Mouse (Mus musculus) heart, embryonic 11.5 days (tissue): ENCODE measurements at regions not wholly inside any gene's neighbourhood (a gene's known extent, or its start where the extent isn't known, plus 50 kb on each side); places are given as distances from the start of the nearest gene placed in this dataset.

Experiments
- ATAC-seq: fragments of 200-750 bp; cut with Nextera tagmentation; replicated peaks from 2 replicates; pipeline ENCODE4 v1.8.0; 2017; ENCODE audit warnings: moderate library complexity; ENCODE audit not compliant: insufficient number of reproducible peaks, low FRiP score, low TSS enrichment
- H3K27ac ChIP-seq: fragments of 300-500 bp; sonication (generic); 2 replicates; pipeline ENCODE4 v1.5.1; 2014; ENCODE audit warnings: mild to moderate bottlenecking, low read depth, low read length
- H3K27me3 ChIP-seq: fragments of 300-500 bp; sonication (generic); 2 replicates; pipeline ENCODE4 v1.6.1; 2014; ENCODE audit warnings: mild to moderate bottlenecking, low read length, mixed read lengths; ENCODE audit not compliant: control insufficient read depth, insufficient read depth
- H3K36me3 ChIP-seq: fragments of 300-500 bp; sonication (generic); 2 replicates; pipeline ENCODE4 v1.6.1; 2014; ENCODE audit warnings: mild to moderate bottlenecking, low read length, moderate library complexity, mixed read lengths; ENCODE audit not compliant: control insufficient read depth, insufficient read depth
- H3K4me1 ChIP-seq: fragments of 300-500 bp; sonication (generic); 2 replicates; pipeline ENCODE4 v1.6.1; 2014; ENCODE audit warnings: low read length; ENCODE audit not compliant: control insufficient read depth, insufficient read depth
- H3K4me2 ChIP-seq: fragments of 300-500 bp; sonication (generic); 2 replicates; pipeline ENCODE4 v1.6.1; 2014; ENCODE audit warnings: mild to moderate bottlenecking, moderate library complexity
- H3K4me3 ChIP-seq: fragments of 300-500 bp; sonication (generic); 2 replicates; pipeline ENCODE4 v1.5.1; 2014; ENCODE audit warnings: low read depth, low read length
- H3K9ac ChIP-seq: fragments of 300-500 bp; sonication (generic); 2 replicates; pipeline ENCODE4 v1.6.1; 2014; ENCODE audit warnings: mild to moderate bottlenecking, low read depth, low read length, moderate library complexity
- H3K9me3 ChIP-seq: fragments of 300-500 bp; sonication (generic); replicated peaks from 2 replicates; pipeline ENCODE4 v1.6.1; 2016; ENCODE audit warnings: low read length; ENCODE audit not compliant: control insufficient read depth
- WGBS: fragments of 180-500 bp; shearing (Covaris S2); extraction: QIAGEN DNeasy Blood & Tissue Kit; methylation state at CpG from one replicate; pipeline ENCODE4 v1.1.7; 2014; ENCODE audit not compliant: insufficient replicate concordance; 5-methylcytosine and 5-hydroxymethylcytosine counted together

DNA sequence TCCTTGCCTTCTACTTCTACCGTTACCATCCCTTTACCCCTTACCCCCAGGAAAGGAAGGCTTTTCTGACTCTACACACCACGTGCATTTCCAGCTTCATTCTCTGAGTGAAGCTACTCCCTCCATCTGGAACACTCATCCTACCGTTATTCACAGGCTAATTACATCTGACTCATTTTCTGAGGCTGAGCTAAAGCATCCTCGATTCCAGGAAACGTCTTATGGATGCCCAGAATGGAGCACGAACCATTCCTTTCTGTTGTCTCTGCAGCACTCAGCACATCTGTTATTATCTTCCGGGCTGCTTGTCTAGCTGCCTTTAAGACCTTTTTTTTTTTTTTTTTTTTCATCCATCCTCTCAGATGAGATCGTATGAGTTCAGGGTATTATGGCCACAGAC is 112.5 kb upstream of the Btg1 start:
- Histone ChIP-seq H3K4me2 (no peak overlapping the region), H3K27ac (no peak overlapping the region), H3K4me3 (no peak overlapping the region), H3K9me3 (no peaks in the 10 kb centered on the region), H3K9ac (no peak overlapping the region), H3K27me3 (no peaks in the 10 kb centered on the region), H3K36me3 (no peaks in the 10 kb centered on the region), H3K4me1 (no peaks in the 10 kb centered on the region; the same call in 1 of the 2 replicates)
- 79% methylated on average over 8 of the region's 8 CpGs for WGBS
- no peak for ATAC-seq

DNA sequence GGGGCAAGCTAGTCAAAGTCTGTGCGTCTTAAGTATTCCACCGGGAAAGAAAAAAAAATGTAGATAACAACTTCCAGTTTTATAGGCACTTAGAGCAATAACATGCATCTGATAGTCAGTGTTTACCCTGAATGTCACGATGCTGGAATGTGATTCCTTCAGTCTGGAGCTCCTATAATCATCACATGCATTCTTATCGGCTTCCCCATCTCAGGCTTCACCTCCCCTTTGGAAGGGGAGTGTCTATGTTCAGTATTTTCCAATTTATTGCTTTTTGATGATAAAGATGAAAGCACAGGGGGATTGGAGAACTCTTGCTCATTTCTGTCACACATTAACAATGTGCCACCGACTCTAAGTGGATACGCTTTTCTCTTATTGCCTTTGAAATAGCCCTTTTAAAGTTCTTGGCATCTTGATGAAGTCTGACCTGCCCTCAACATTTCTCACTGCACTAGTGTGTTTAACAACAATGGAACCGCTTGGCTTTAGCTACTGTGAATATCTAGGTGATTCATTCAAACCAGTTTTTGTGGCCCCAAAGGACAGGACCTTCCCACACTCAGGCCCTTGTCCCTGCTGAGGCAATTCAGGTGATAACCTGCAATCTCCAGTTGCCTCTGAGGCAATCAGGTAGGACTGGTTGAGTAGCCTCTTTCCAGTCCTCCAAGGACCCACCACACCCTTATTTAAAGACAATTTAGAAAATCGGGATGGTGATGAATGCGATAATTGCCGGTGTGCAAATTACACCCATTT is 101.5 kb upstream of the Btg1 start:
- Histone ChIP-seq H3K36me3 (no peaks in the 10 kb centered on the region), H3K4me1 (no peaks in the 10 kb centered on the region), H3K4me2 (no peak overlapping the region), H3K4me3 (no peak overlapping the region), H3K27ac (no peak overlapping the region), H3K9me3 (no peaks in the 10 kb centered on the region), H3K27me3 (no peaks in the 10 kb centered on the region), H3K9ac (no peak overlapping the region)
- 81% methylated on average over 10 of the region's 10 CpGs for WGBS
- ATAC-seq: no peak

DNA sequence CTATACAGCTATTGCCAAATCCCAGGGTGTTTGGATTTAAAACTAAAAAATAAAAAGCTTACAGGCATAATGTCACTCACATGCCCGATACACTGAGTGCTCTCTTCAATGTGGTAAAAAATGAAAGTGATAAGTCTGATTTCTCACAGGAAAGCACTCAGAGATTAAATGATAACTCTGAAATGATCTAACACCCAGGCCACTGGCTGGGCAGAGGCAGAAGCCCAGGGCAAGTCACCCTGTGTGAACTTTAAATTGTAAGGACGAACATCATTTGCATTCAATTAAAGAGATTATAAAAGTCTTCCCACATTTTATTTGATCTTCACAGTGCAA is 100.9 kb upstream of the Btg1 start:
- no peaks in the 10 kb centered on the region for H3K4me1 ChIP-seq
- H3K36me3 ChIP-seq: no peaks in the 10 kb centered on the region
- H3K4me2 ChIP-seq: no peak overlapping the region
- no peak overlapping the region for H3K27ac ChIP-seq
- H3K27me3 ChIP-seq: no peaks in the 10 kb centered on the region
- H3K9ac ChIP-seq: no peak overlapping the region
- H3K4me3 ChIP-seq: no peak overlapping the region
- no peak for ATAC-seq
- H3K9me3 ChIP-seq: no peaks in the 10 kb centered on the region
- WGBS: 73% methylated on average over 2 of the region's 2 CpGs

DNA sequence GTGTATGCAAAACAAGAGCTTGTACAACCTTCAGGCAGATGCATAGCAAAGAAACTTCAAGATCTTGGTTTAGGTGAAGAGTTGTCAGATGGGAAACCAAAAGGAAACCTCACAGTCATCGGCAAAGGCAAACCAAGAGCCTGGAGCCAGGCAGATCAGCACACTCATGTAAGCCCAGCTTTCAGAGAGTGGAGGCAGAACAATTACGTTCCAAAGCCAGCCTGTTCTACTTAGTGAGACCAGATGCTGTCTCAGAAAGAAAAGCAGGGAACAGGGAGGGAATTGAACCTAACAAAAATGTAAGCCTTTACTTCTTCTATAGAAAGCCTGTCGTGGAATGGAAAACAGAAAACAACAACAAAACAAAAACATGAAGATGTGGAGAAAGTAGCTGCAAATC is 97.4 kb upstream of the Btg1 start:
- Histone ChIP-seq H3K27ac (no peak overlapping the region), H3K4me2 (no peak overlapping the region), H3K4me3 (no peak overlapping the region), H3K9ac (no peak overlapping the region), H3K36me3 (no peaks in the 10 kb centered on the region), H3K9me3 (no peaks in the 10 kb centered on the region), H3K27me3 (no peaks in the 10 kb centered on the region), H3K4me1 (no peaks in the 10 kb centered on the region)
- no peak for ATAC-seq
- 73% methylated on average over 3 of the region's 3 CpGs for WGBS

DNA sequence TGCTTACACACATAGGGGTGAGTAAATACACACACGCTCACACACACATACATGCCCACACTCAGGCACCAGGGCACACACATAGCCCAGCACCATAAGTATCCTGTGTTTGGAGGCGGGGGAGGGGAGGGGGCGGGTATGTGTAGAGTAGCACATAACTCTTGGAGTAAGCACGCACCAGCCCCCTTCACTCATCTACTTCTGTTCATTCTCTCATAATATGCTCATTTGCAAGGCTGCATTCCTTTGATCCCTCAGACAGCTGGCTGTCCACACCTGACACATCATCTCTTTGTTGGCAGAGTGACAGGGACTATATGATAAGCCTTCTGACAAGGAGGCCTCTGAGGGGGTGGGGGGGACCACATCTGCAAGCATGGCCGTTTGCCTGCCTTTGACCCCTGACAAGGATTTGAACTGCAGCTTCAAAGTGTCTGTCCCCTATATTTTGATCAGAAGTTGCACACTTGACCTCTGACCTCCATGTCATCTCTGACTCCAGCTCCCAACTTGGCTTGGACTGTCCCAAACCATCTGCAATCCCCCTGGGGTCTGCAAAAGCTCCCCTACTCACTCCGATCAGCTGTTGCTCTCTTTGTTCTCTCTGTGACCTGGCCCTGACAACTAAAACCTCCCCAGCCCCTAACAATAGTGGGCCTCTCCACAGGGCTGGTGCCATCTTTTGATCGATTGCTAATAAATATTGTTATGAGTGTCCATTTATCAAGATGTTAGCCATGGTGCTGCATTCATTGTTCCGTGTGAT is 95.6 kb upstream of the Btg1 start:
- 64% methylated on average over 8 of the region's 8 CpGs for WGBS
- ATAC-seq: peak; percentile 42; the same call in 1 of the 2 replicates
- Histone ChIP-seq H3K27ac (no peak overlapping the region), H3K36me3 (no peaks in the 10 kb centered on the region), H3K9me3 (no peaks in the 10 kb centered on the region), H3K4me2 (no peak overlapping the region), H3K27me3 (no peaks in the 10 kb centered on the region), H3K9ac (no peak overlapping the region), H3K4me1 (no peaks in the 10 kb centered on the region), H3K4me3 (no peak overlapping the region)

DNA sequence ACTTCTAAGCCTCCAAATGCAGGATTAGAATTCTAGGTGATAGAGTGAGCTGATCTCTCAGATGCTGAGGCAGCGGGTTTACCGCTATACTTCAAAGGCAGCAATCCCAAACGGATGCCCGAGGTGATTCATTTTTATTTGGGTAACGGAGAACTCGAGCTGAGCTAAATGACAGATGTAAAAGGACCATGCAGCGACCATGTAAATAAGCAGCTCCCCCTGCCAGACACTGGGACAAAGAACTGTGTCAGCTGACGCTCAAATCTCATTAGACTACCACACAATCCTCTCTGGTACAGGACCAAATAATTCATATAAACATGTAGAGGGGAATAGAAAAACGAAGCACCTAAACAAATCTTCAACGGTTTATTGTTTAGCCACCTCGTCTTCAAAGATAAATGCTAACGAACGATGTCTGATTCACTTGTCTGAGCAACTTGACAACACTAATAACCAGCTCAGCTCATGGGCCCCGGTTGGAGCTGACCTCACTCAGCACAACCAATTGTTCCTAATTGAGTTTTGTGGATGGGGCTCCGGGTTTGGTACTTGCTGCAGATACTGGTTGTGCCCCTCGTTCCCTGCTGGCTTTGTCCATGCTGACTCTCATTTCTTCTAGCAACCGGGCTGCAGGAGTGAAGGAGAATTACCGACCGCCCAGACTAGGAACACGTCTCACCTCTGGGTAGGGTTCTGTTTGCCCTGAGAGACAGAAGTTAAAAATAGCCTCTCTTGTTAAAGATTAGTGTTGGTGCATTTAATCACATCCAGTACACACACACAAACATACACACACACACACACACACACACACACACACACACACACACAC is 92.6 kb upstream of the Btg1 start:
- no peak overlapping the region for H3K9ac ChIP-seq
- H3K27ac ChIP-seq: no peak overlapping the region
- ATAC-seq: no peak
- H3K36me3 ChIP-seq: no peaks in the 10 kb centered on the region
- H3K9me3 ChIP-seq: no peaks in the 10 kb centered on the region
- H3K4me3 ChIP-seq: no peak overlapping the region
- H3K4me1 ChIP-seq: no peaks in the 10 kb centered on the region
- WGBS: 60% methylated on average over 20 of the region's 20 CpGs
- no peaks in the 10 kb centered on the region for H3K27me3 ChIP-seq
- no peak overlapping the region for H3K4me2 ChIP-seq

DNA sequence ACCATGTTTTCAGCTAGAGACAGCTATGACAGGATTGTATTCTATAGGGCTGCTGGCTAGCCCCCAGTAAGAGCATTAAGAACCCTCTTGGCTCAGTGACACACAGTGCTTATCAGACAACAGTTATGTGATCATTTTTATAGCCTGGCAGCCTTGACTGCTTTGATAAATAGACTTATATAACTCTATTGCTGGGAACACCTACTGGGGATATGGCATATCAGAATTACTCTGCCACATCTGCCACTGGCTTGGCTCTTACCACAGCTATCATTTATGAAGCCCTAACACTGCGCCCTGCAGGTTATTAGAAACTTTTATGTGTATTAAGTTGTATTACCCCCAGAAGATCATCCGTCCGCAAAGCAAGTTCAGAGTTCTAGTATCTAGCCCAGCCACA is 88.9 kb upstream of the Btg1 start:
- Histone ChIP-seq H3K9me3 (no peaks in the 10 kb centered on the region), H3K27me3 (no peaks in the 10 kb centered on the region), H3K4me1 (no peaks in the 10 kb centered on the region), H3K27ac (no peak overlapping the region), H3K9ac (no peak overlapping the region), H3K4me3 (no peak overlapping the region), H3K36me3 (no peaks in the 10 kb centered on the region), H3K4me2 (no peak overlapping the region)
- 87% methylated on average over 3 of the region's 3 CpGs for WGBS
- ATAC-seq: no peak

DNA sequence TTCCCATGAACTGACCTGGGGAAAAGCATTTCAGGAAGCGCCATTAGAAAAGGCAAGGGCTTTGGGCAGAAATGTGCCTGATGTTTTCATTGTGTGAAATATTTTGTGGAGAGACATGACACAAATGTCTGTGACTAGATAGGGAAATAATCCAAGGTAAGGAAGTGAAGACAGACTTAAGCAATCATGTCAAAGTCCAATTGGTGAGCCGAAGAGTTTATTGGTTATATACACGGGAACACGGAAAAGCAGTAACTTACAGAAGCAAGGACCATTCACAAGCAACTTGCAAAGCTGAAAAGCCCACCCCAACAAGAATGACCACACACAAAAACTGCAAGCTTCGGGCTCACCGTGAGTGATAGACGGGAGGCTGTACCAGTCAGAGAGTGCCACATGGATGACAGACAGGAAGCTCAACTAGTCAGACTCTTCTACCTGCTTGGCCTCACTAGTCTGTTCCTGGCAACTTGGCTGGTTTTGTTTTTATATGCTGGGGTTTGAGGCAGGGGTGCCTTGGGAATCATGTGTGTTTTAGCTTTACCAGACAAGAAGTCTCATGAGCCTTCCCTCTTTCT is 82.2 kb upstream of the Btg1 start:
- ATAC-seq: no peak
- Histone ChIP-seq H3K4me3 (no peak overlapping the region), H3K36me3 (no peaks in the 10 kb centered on the region), H3K4me1 (no peaks in the 10 kb centered on the region), H3K9ac (no peak overlapping the region), H3K4me2 (no peak overlapping the region), H3K27me3 (no peaks in the 10 kb centered on the region), H3K27ac (no peak overlapping the region), H3K9me3 (no peaks in the 10 kb centered on the region)
- 89% methylated on average over 7 of the region's 7 CpGs for WGBS
